In the genomic region with DNA sequence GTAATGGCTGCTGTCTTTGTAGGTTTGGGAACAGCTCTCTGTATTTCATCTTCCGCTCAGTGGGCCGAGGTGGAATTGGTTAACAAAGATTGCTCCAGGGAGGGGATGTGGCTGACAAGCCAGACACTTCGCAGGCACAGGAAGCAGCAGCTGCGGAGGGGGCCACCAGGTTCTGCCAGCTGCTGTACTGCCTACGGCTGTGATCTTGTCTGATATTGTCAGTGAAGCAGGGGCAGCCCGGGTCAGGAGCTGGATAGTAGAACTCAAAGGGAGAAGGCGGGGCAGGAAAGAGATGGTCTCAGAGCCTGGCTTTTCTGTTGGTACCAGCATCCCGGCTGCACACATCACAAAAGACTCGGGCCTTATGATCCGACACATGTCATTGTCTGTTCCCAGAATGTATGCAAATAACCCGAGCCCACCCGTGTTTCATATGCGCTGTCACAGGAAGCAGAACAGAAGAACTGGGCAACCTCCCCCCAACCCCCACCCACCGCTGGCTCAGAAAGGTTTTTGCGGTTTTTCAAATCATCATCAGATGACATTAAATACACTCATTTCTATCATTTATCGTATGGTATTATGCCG, we compare ENCODE assay signal across 9 mouse cellular contexts. TPM values are rescaled to one million over a fixed set of nuclear protein-coding genes. Genes with fewer than 3 reads are reported as not detected.
DNase-seq lines count a peak whose midpoint lies in the region; ATAC-seq and TF ChIP-seq lines count a peak whose summit lies in the region.
"Had no signal": no experiment of that assay in that cellular context is flagged by ENCODE, and none has a peak within 500 bp of the region (broad histone marks: within the 10 kb centered on the region; RNA-seq: fewer than 3 reads in every experiment).

No protein-coding gene starts in this region.

- peak; percentile 36; the same call in 1 of the 2 replicates for ATAC-seq in liver, postnatal 0 days
- no peak for ATAC-seq in liver, embryonic 11.5 days (replicated peaks; ENCODE audit: low FRiP score)
- ATAC-seq in hematopoietic stem cell, adult 5-6 weeks (replicated peaks in 1 of 2; ENCODE audit: insufficient read depth in 1 of 2, low FRiP score in 2 of 2, low TSS enrichment in 1 of 2, low read depth in 1 of 2, poor library complexity in 2 of 2, severe bottlenecking in 2 of 2) = peak; percentile 65 to 74
- ATAC-seq in midbrain, embryonic 14.5 days (ENCODE audit: low FRiP score, low TSS enrichment) = peak; percentile 58; the same call in 1 of the 2 replicates

- WGBS in liver, postnatal 0 days (ENCODE audit: insufficient replicate concordance) = 29% methylated on average over 17 of the region's 17 CpGs
- 38% methylated on average over 17 of the region's 17 CpGs for WGBS in liver, embryonic 11.5 days
- 11% methylated on average over 17 of the region's 17 CpGs for WGBS in midbrain, embryonic 14.5 days
- 5% methylated on average over 17 of the region's 17 CpGs for WGBS in thymus, adult 2 months

- no peak for TF ChIP-seq EP300 in liver, postnatal 0 days (IDR thresholded peaks at IDR 0.05; ENCODE audit: low read depth)

- no peak for TF ChIP-seq POLR2A in brain, embryonic 14.5 days (IDR thresholded peaks at IDR 0.05; ENCODE audit: borderline replicate concordance, extremely low read depth, insufficient read depth, insufficient read length, poor library complexity, severe bottlenecking)
- TF ChIP-seq POLR2A in thymus, adult 2 months (IDR thresholded peaks at IDR 0.05; ENCODE audit: control insufficient read depth, extremely low read depth, insufficient read depth, low read length, poor library complexity) = peak; percentile 66; the same call in 1 of the 2 replicates

- peak; percentile 44 for DNase-seq in liver, postnatal 0 days
- no peak for DNase-seq in liver, embryonic 11.5 days (ENCODE audit: low spot score)
- DNase-seq in brain, embryonic 14.5 days (ENCODE audit: low read depth) = peak; percentile 88
- DNase-seq in midbrain, embryonic 14.5 days = peak; percentile 75
- DNase-seq in thymus, adult 2 months = peak; percentile 87
- no peak for DNase-seq in gastrocnemius, postnatal 14 days
- DNase-seq in cerebellum, postnatal 36 days = no peak
- DNase-seq: liver, embryonic 13.5 days had no signal

- TF ChIP-seq CTCF in liver, postnatal 0 days (IDR thresholded peaks at IDR 0.05; ENCODE audit: low read depth) = no peak
- no peak for TF ChIP-seq CTCF in brain, embryonic 14.5 days (IDR thresholded peaks at IDR 0.05; ENCODE audit: borderline replicate concordance, extremely low read depth, insufficient read depth, insufficient read length)
- no peak for TF ChIP-seq CTCF in thymus, adult 2 months (IDR thresholded peaks at IDR 0.05; ENCODE audit: borderline replicate concordance, control insufficient read depth, extremely low read depth, insufficient read depth, low read length, poor library complexity)

- peak overlapping the region; percentile 48; the same call in 1 of the 2 replicates for H3K27ac ChIP-seq in liver, postnatal 0 days (ENCODE audit: low read depth)
- H3K27ac ChIP-seq in liver, embryonic 11.5 days (ENCODE audit: low read depth, low read length) = no peak overlapping the region
- H3K27ac ChIP-seq in midbrain, embryonic 14.5 days (replicated peaks; ENCODE audit: low read depth, low read length) = peak overlapping the region; percentile 85
- peak overlapping the region; percentile 98 for H3K27ac ChIP-seq in thymus, adult 2 months (ENCODE audit: control insufficient read depth, insufficient read depth, low read length)
- H3K27ac ChIP-seq: liver, embryonic 13.5 days had no signal

- no peaks in the 10 kb centered on the region for H3K27me3 ChIP-seq in liver, postnatal 0 days (ENCODE audit: insufficient read depth, low read length)
- no peaks in the 10 kb centered on the region; the same call in 1 of the 2 replicates for H3K27me3 ChIP-seq in liver, embryonic 11.5 days (replicated peaks; ENCODE audit: control insufficient read depth, insufficient read depth, low read length)
- H3K27me3 ChIP-seq in midbrain, embryonic 14.5 days (ENCODE audit: control insufficient read depth, insufficient read depth, low read length) = peaks cover 12% of the 10 kb centered on the region; the same call in 1 of the 2 replicates
- no peaks in the 10 kb centered on the region for H3K27me3 ChIP-seq in thymus, adult 2 months (ENCODE audit: control insufficient read depth, insufficient read depth, low read length)

- intact Hi-C loops in gastrocnemius, postnatal 14 days (cut with DNase I; ENCODE audit: low total_unique reads) = no loop called here

- H3K4me3 ChIP-seq in liver, postnatal 0 days (ENCODE audit: low read depth, low read length) = no peak overlapping the region
- H3K4me3 ChIP-seq in liver, embryonic 11.5 days (ENCODE audit: low read depth, low read length) = no peak overlapping the region
- no peak overlapping the region for H3K4me3 ChIP-seq in midbrain, embryonic 14.5 days (replicated peaks; ENCODE audit: low read depth, low read length)
- H3K4me3 ChIP-seq in thymus, adult 2 months (ENCODE audit: control insufficient read depth, insufficient read depth, low read length) = peak overlapping the region; percentile 56
- H3K4me3 ChIP-seq: liver, embryonic 13.5 days had no signal

- 0 out of 2 replicates have a peak overlapping the region, but pooled peaks have one; percentile 2 for H3K4me2 ChIP-seq in liver, postnatal 0 days (ENCODE audit: low read depth, low read length)
- no peak overlapping the region for H3K4me2 ChIP-seq in liver, embryonic 11.5 days
- peak overlapping the region; percentile 21 for H3K4me2 ChIP-seq in midbrain, embryonic 14.5 days (ENCODE audit: low read length)
- H3K4me2 ChIP-seq: liver, embryonic 13.5 days had no signal

- no peaks in the 10 kb centered on the region; the same call in 1 of the 2 replicates for H3K36me3 ChIP-seq in liver, postnatal 0 days (replicated peaks; ENCODE audit: insufficient read depth, low read length)
- no peaks in the 10 kb centered on the region for H3K36me3 ChIP-seq in liver, embryonic 11.5 days (ENCODE audit: control insufficient read depth, insufficient read depth, low read length)
- H3K36me3 ChIP-seq in midbrain, embryonic 14.5 days (ENCODE audit: control insufficient read depth, insufficient read depth, low read length) = no peaks in the 10 kb centered on the region
- no peaks in the 10 kb centered on the region for H3K36me3 ChIP-seq in thymus, adult 2 months (ENCODE audit: control insufficient read depth, insufficient read depth, low read length)
- H3K36me3 ChIP-seq: liver, embryonic 13.5 days had no signal

- peaks cover 22% of the 10 kb centered on the region for H3K4me1 ChIP-seq in liver, postnatal 0 days (ENCODE audit: insufficient read depth)
- peaks cover 6% of the 10 kb centered on the region for H3K4me1 ChIP-seq in liver, embryonic 11.5 days (replicated peaks; ENCODE audit: control insufficient read depth, insufficient read depth, low read length)
- peaks cover 62% of the 10 kb centered on the region for H3K4me1 ChIP-seq in midbrain, embryonic 14.5 days (ENCODE audit: control insufficient read depth, insufficient read depth, low read length)
- peaks cover 43% of the 10 kb centered on the region for H3K4me1 ChIP-seq in thymus, adult 2 months (replicated peaks; ENCODE audit: control insufficient read depth, insufficient read depth, low read length)

- H3K9ac ChIP-seq in liver, postnatal 0 days (replicated peaks) = no peak overlapping the region
- H3K9ac ChIP-seq in liver, embryonic 11.5 days (ENCODE audit: low read depth, low read length) = no peak overlapping the region
- H3K9ac ChIP-seq in midbrain, embryonic 14.5 days (replicated peaks; ENCODE audit: low read length) = no peak overlapping the region; the same call in 1 of the 2 replicates
- H3K9ac ChIP-seq: liver, embryonic 13.5 days had no signal

- H3K9me3 ChIP-seq in liver, postnatal 0 days (ENCODE audit: low read length) = no peaks in the 10 kb centered on the region
- H3K9me3 ChIP-seq in liver, embryonic 11.5 days (ENCODE audit: control insufficient read depth, low read length) = no peaks in the 10 kb centered on the region
- H3K9me3 ChIP-seq in midbrain, embryonic 14.5 days (ENCODE audit: control insufficient read depth, low read length) = no peaks in the 10 kb centered on the region
- H3K9me3 ChIP-seq: liver, embryonic 13.5 days had no signal

RNA-seq across cellular contexts. Expression of gene Pipox, which starts 6.4 kb away (rescaled TPM):
- polyA plus RNA-seq in liver, postnatal 0 days (2015; fragmentation: Nextera tagmentation; extraction: Ambion mirVana) = 48.9 and 53.4 TPM in 2 replicates
- 6.9 and 7.2 TPM in 2 replicates for polyA plus RNA-seq in liver, embryonic 11.5 days (2014; fragmentation: Nextera tagmentation; extraction: Ambion mirVana)
- 10.0 and 19.2 TPM in 2 replicates for polyA plus RNA-seq in brain, embryonic 14.5 days (2012; rRNA removed)
- total RNA-seq in hematopoietic stem cell, adult 5-6 weeks (2017) = 0.38 TPM in 1 of 2 replicates, not detected in the other
- polyA plus RNA-seq in midbrain, embryonic 14.5 days (2014; fragmentation: Nextera tagmentation; extraction: Ambion mirVana) = 4.0 and 4.2 TPM in 2 replicates
- 5.1 and 6.5 TPM in 2 replicates for polyA plus RNA-seq in thymus, adult 2 months (2012; rRNA removed)
- under 1 TPM in 1 of 2 experiments, not detected in 1; 0.94 TPM for total RNA-seq in gastrocnemius, postnatal 14 days (2021)

RNA-seq across cellular contexts. Expression of gene Sez6, which starts 43.1 kb away (rescaled TPM):
- polyA plus RNA-seq in liver, postnatal 0 days (2015; fragmentation: Nextera tagmentation; extraction: Ambion mirVana) = not detected in 2 replicates
- polyA plus RNA-seq in liver, embryonic 11.5 days (2014; fragmentation: Nextera tagmentation; extraction: Ambion mirVana) = 0.36 TPM in 1 of 2 replicates, not detected in the other
- 173 and 174 TPM in 2 replicates for polyA plus RNA-seq in brain, embryonic 14.5 days (2012; rRNA removed)
- total RNA-seq in hematopoietic stem cell, adult 5-6 weeks (2017) = not detected in 2 replicates
- 121 and 124 TPM in 2 replicates for polyA plus RNA-seq in midbrain, embryonic 14.5 days (2014; fragmentation: Nextera tagmentation; extraction: Ambion mirVana)
- polyA plus RNA-seq in thymus, adult 2 months (2012; rRNA removed) = 1.1 TPM in 2 replicates
- total RNA-seq in gastrocnemius, postnatal 14 days (2021) = under 1 TPM; 0.51 to 0.82 TPM

Comparison
In these comparisons a context has a peak if more than half of its experiments do, and no peak if none do; other contexts are left out.
1. DNase-seq: peak in liver, postnatal 0 days (single experiment), brain, embryonic 14.5 days (single experiment), midbrain, embryonic 14.5 days (single experiment) and thymus, adult 2 months (single experiment); none in liver, embryonic 11.5 days (single experiment), gastrocnemius, postnatal 14 days (single experiment) and cerebellum, postnatal 36 days (0 of 2).
2. RNA of gene Sez6, which starts 43.1 kb away (polyA plus RNA-seq): 173 to 174 TPM in brain, embryonic 14.5 days and 121 to 124 TPM in midbrain, embryonic 14.5 days; 1.1 TPM in thymus, adult 2 months, 0.36 TPM in liver, embryonic 11.5 days and not detected in liver, postnatal 0 days; every median in the first group is over 10 times any median in the second.